Mouse (Mus musculus) testis, adult 2 months (tissue): ENCODE data around the gene Pigc.

Source experiments
- CTCF ChIP-seq: fragments of 200-500 bp; IDR thresholded peaks from 2 replicates; pipeline ENCODE4 v1.5.1; 2012; ENCODE audit warnings: low read depth, mild to moderate bottlenecking, inconsistent platforms, low read length, moderate library complexity; ENCODE audit not compliant: control insufficient read depth, insufficient read depth, insufficient replicate concordance
- POLR2A ChIP-seq: fragments of 200-500 bp; IDR thresholded peaks from 2 replicates; pipeline ENCODE4 v1.6.1; 2012; ENCODE audit warnings: low read depth, mild to moderate bottlenecking, inconsistent platforms, low read length, moderate library complexity; ENCODE audit not compliant: control insufficient read depth

DNA sequence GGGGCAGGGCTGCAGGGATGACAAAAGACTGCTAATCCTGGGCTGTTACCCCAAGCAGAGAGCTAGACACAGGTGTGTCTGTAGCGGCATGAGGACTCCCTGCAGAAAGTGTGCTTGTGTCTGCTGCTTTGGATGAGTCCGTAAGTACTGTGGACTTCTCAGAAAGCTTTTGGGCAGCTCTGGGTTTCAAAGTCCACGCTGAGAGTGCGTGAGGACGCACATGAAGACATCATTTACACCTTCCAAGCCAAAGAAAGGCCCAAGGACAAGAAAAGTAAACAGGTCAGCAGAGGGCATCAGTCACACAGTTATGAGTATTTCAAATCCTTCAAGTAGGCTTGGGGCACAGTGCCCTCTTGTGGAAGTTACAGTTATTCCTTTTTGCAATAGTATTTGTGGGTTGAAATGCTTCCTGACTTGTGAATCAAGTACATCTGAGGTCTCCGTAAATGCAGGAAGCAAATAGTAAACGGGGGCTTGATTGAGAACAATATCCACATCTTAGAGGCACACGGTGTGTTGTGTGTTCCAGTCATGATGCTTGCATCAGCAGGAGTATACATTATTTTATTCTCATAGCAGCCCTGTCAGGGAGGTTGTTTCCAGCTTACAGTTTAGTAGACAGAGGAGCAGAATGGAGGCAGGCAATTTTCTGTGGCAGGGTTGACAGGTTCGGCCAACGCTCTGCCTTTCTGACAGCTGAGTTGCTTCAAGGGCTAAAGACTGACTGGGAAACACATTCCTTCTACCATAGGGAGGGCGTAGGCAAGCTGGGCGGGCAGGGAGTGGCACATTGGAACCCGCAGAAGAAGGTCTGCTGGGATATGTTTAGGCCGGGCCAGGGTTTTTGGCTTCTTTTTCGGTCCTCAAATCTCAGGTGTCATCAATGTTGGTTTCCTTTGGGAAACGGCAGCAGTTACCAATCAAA lies 7.5 kb downstream of the Pigc start:
- TF ChIP-seq POLR2A (no peak), CTCF (peak; percentile 38; the same call in 1 of the 2 replicates)
